Mouse (Mus musculus): ENCODE measurements around the gene Ctu2.

- no peak for TF ChIP-seq POLR2A (IDR thresholded peaks at IDR 0.05; ENCODE audit: extremely low read depth, insufficient read depth, low read length)
- TF ChIP-seq CTCF (IDR thresholded peaks at IDR 0.05; ENCODE audit: low read depth, low read length): no peak
Measured at GRCm38 (mm10) chr8:122522796-122523651, 47.1 kb downstream of the Ctu2 start.
